Mouse (Mus musculus) ES-Bruce4 (cell line): ENCODE data around the gene Bcl2l1. TPM values are rescaled to one million over a fixed set of nuclear protein-coding genes. Genes with fewer than 3 reads are reported as not detected.

Experiments used
- H3K27ac ChIP-seq: 2 replicates; pipeline ENCODE4 v1.5.1; 2012; ENCODE audit warnings: low read length, inconsistent platforms; ENCODE audit not compliant: insufficient read depth
- H3K27me3 ChIP-seq: 2 replicates; pipeline ENCODE4 v1.6.1; 2012; ENCODE audit warnings: mild to moderate bottlenecking, low read length, inconsistent platforms; ENCODE audit not compliant: control insufficient read depth, poor library complexity, insufficient read depth, severe bottlenecking
- H3K36me3 ChIP-seq: 2 replicates; pipeline ENCODE4 v1.6.1; 2012; ENCODE audit warnings: inconsistent platforms, mild to moderate bottlenecking, low read length, moderate library complexity; ENCODE audit not compliant: control insufficient read depth, poor library complexity, insufficient read depth, severe bottlenecking
- H3K4me1 ChIP-seq: one replicate; pipeline ENCODE4 v1.8.1; 2011; ENCODE audit warnings: low read length; ENCODE audit not compliant: control insufficient read depth, insufficient read depth
- H3K4me3 ChIP-seq: 2 replicates; pipeline ENCODE4 v1.5.1; 2011; ENCODE audit warnings: low read depth, mild to moderate bottlenecking, low read length
- H3K9ac ChIP-seq: 2 replicates; pipeline ENCODE4 v1.6.1; 2012; ENCODE audit warnings: low read depth, mild to moderate bottlenecking, inconsistent platforms; ENCODE audit not compliant: poor library complexity, severe bottlenecking
- H3K9me3 ChIP-seq: replicated peaks from 2 replicates; pipeline ENCODE4 v1.6.1; 2012; ENCODE audit warnings: mild to moderate bottlenecking, low read length, inconsistent platforms; ENCODE audit not compliant: control insufficient read depth, poor library complexity, insufficient read depth, severe bottlenecking
- CTCF ChIP-seq: IDR thresholded peaks from one replicate; pipeline ENCODE4 v1.8.1; 2011; ENCODE audit warnings: low read depth, low read length
- EP300 ChIP-seq: IDR thresholded peaks from 2 replicates; pipeline ENCODE4 v1.6.1; 2011; ENCODE audit warnings: low read depth, low read length; ENCODE audit not compliant: insufficient read depth
- POLR2A ChIP-seq: IDR thresholded peaks from one replicate; pipeline ENCODE4 v1.8.1; 2011; ENCODE audit warnings: low read length; ENCODE audit not compliant: insufficient read depth
- polyA plus RNA-seq: library from polyadenylated mRNA; stranded (reverse); fragments of >200 nt; gene quantifications from 2 replicates; pipeline ENCODE4 v1.2.4, GENCODE M21; 2011; ENCODE audit warnings: low read depth; ENCODE audit not compliant: missing spikeins, insufficient read depth, insufficient read length

Bcl2l1 gene
- polyA plus RNA-seq, 1 experiment, result 108 TPM

GRCm38 (mm10) chr2:152800762-152801113, 30.8 kb downstream of the Bcl2l1 start:
- Histone ChIP-seq H3K4me3 (no peak overlapping the region), H3K4me1 (peaks cover 5% of the 10 kb centered on the region), H3K9me3 (no peaks in the 10 kb centered on the region), H3K27me3 (no peaks in the 10 kb centered on the region), H3K27ac (no peak overlapping the region), H3K36me3 (no peaks in the 10 kb centered on the region), H3K9ac (no peak overlapping the region)
- TF ChIP-seq POLR2A, result no peak
- TF ChIP-seq EP300, result no peak
- no peak for TF ChIP-seq CTCF

- Histone ChIP-seq H3K4me1 (peaks cover 5% of the 10 kb centered on the region), H3K36me3 (no peaks in the 10 kb centered on the region), H3K27ac (no peak overlapping the region), H3K9me3 (no peaks in the 10 kb centered on the region), H3K4me3 (no peak overlapping the region), H3K9ac (no peak overlapping the region), H3K27me3 (no peaks in the 10 kb centered on the region)
- TF ChIP-seq CTCF (no peak), EP300 (no peak), POLR2A (no peak)
Observed at GRCm38 (mm10) chr2:152799954-152800761, 31.4 kb downstream of the Bcl2l1 start.

GRCm38 (mm10) chr2:152797589-152797988, 33.9 kb downstream of the Bcl2l1 start:
- Histone ChIP-seq H3K9ac (no peak overlapping the region), H3K27ac (no peak overlapping the region), H3K9me3 (no peaks in the 10 kb centered on the region), H3K4me1 (peaks cover 5% of the 10 kb centered on the region), H3K4me3 (no peak overlapping the region), H3K27me3 (no peaks in the 10 kb centered on the region), H3K36me3 (no peaks in the 10 kb centered on the region)
- no peak for TF ChIP-seq EP300
- TF ChIP-seq CTCF, result no peak
- no peak for TF ChIP-seq POLR2A

- no peak overlapping the region for H3K9ac ChIP-seq
- H3K27ac ChIP-seq, result 0 out of 2 replicates have a peak overlapping the region, but pooled peaks have one; percentile 30
- H3K27me3 ChIP-seq, result no peaks in the 10 kb centered on the region
- no peaks in the 10 kb centered on the region for H3K36me3 ChIP-seq
- H3K4me1 ChIP-seq, result peaks cover 5% of the 10 kb centered on the region
- 0 out of 2 replicates have a peak, but pooled peaks cover 5% of the 10 kb centered on the region for H3K9me3 ChIP-seq
- TF ChIP-seq EP300, result 0 out of 2 replicates have a peak, but pooled peaks have one; percentile 17
- TF ChIP-seq CTCF, result no peak
- no peak overlapping the region for H3K4me3 ChIP-seq
Observed at GRCm38 (mm10) chr2:152794281-152794827, 37.2 kb downstream of the Bcl2l1 start.

GRCm38 (mm10) chr2:152793381-152793780, 38.1 kb downstream of the Bcl2l1 start:
- no peak for TF ChIP-seq POLR2A
- TF ChIP-seq CTCF, result no peak
- no peak for TF ChIP-seq EP300
- H3K36me3 ChIP-seq, result no peaks in the 10 kb centered on the region

GRCm38 (mm10) chr2:152792461-152792860, 39.1 kb downstream of the Bcl2l1 start:
- Histone ChIP-seq H3K4me1 (peaks cover 5% of the 10 kb centered on the region), H3K9me3 (0 out of 2 replicates have a peak, but pooled peaks cover 7% of the 10 kb centered on the region), H3K27me3 (no peaks in the 10 kb centered on the region), H3K9ac (no peak overlapping the region), H3K36me3 (no peaks in the 10 kb centered on the region), H3K27ac (peak overlapping the region; percentile 34), H3K4me3 (no peak overlapping the region)
- TF ChIP-seq EP300 (0 out of 2 replicates have a peak, but pooled peaks have one; percentile 50), CTCF (no peak)

More at GRCm38 (mm10) chr2:152793381-152793780, 38.1 kb downstream of the Bcl2l1 start:
- Histone ChIP-seq H3K4me3 (no peak overlapping the region), H3K9ac (no peak overlapping the region), H3K27me3 (no peaks in the 10 kb centered on the region), H3K4me1 (peaks cover 5% of the 10 kb centered on the region), H3K9me3 (0 out of 2 replicates have a peak, but pooled peaks cover 7% of the 10 kb centered on the region), H3K27ac (peak overlapping the region; percentile 34)
